Mouse (Mus musculus): ENCODE data around the gene Cep162. TPM values are rescaled to one million over a fixed set of nuclear protein-coding genes. Genes with fewer than 3 reads are reported as not detected.

Gene Cep162
- polyA plus RNA-seq, 1 experiment from 2014 or later = 0.93 TPM

GRCm38 (mm10) chr9:87146400-87146799, 108.9 kb downstream of the Cep162 start:
- Histone ChIP-seq H3K27ac (ENCODE audit: low read depth) (no peak overlapping the region), H3K4me2 (ENCODE audit: low read depth, low read length) (no peak overlapping the region), H3K9me3 (ENCODE audit: low read length) (no peaks in the 10 kb centered on the region), H3K9ac (replicated peaks) (no peak overlapping the region), H3K4me3 (ENCODE audit: low read depth, low read length) (no peak overlapping the region), H3K36me3 (replicated peaks; ENCODE audit: insufficient read depth, low read length) (no peaks in the 10 kb centered on the region), H3K4me1 (ENCODE audit: insufficient read depth) (peaks cover 2% of the 10 kb centered on the region; the same call in 1 of the 2 replicates), H3K27me3 (ENCODE audit: insufficient read depth, low read length) (peaks cover 28% of the 10 kb centered on the region)
- no peak for DNase-seq
- WGBS (ENCODE audit: insufficient replicate concordance) = 81% methylated on average over 4 of the region's 4 CpGs
- no peak for ATAC-seq
- TF ChIP-seq EP300 (IDR thresholded peaks at IDR 0.05; ENCODE audit: low read depth) = no peak
- TF ChIP-seq CTCF (IDR thresholded peaks at IDR 0.05; ENCODE audit: low read depth) = no peak

- H3K4me2 ChIP-seq (ENCODE audit: low read depth, low read length) = no peak overlapping the region
- ATAC-seq (no peak), DNase-seq (no peak)
- TF ChIP-seq CTCF (IDR thresholded peaks at IDR 0.05; ENCODE audit: low read depth) (no peak), EP300 (IDR thresholded peaks at IDR 0.05; ENCODE audit: low read depth) (no peak)
- no peak overlapping the region for H3K9ac ChIP-seq (replicated peaks)
- no peak overlapping the region for H3K27ac ChIP-seq (ENCODE audit: low read depth)
- H3K4me3 ChIP-seq (ENCODE audit: low read depth, low read length) = no peak overlapping the region
- no peaks in the 10 kb centered on the region for H3K36me3 ChIP-seq (replicated peaks; ENCODE audit: insufficient read depth, low read length)
- 32% methylated on average over 11 of the region's 11 CpGs for WGBS (ENCODE audit: insufficient replicate concordance)
- H3K9me3 ChIP-seq (ENCODE audit: low read length) = no peaks in the 10 kb centered on the region
- H3K27me3 ChIP-seq (ENCODE audit: insufficient read depth, low read length) = peaks cover 28% of the 10 kb centered on the region
- H3K4me1 ChIP-seq (ENCODE audit: insufficient read depth) = peaks cover 2% of the 10 kb centered on the region; the same call in 1 of the 2 replicates
These were observed 109.7 kb downstream of the Cep162 start for GRCm38 (mm10) chr9:87145671-87146070.

- Histone ChIP-seq H3K36me3 (replicated peaks; ENCODE audit: insufficient read depth, low read length) (no peaks in the 10 kb centered on the region), H3K27me3 (ENCODE audit: insufficient read depth, low read length) (peaks cover 28% of the 10 kb centered on the region), H3K27ac (ENCODE audit: low read depth) (no peak overlapping the region), H3K4me1 (ENCODE audit: insufficient read depth) (peaks cover 2% of the 10 kb centered on the region; the same call in 1 of the 2 replicates), H3K4me2 (ENCODE audit: low read depth, low read length) (no peak overlapping the region), H3K9me3 (ENCODE audit: low read length) (no peaks in the 10 kb centered on the region), H3K4me3 (ENCODE audit: low read depth, low read length) (no peak overlapping the region), H3K9ac (replicated peaks) (no peak overlapping the region)
- no peak for ATAC-seq
- 7% methylated on average over 15 of the region's 15 CpGs for WGBS (ENCODE audit: insufficient replicate concordance)
- TF ChIP-seq EP300 (IDR thresholded peaks at IDR 0.05; ENCODE audit: low read depth) = no peak
- TF ChIP-seq CTCF (IDR thresholded peaks at IDR 0.05; ENCODE audit: low read depth) = no peak
- no peak for DNase-seq
These were observed 110.2 kb downstream of the Cep162 start for GRCm38 (mm10) chr9:87145180-87145579.

GRCm38 (mm10) chr9:87144532-87144931, 110.8 kb downstream of the Cep162 start:
- H3K27me3 ChIP-seq (ENCODE audit: insufficient read depth, low read length) = peaks cover 28% of the 10 kb centered on the region
- DNase-seq (no peak), ATAC-seq (no peak)
- H3K4me2 ChIP-seq (ENCODE audit: low read depth, low read length) = 0 out of 2 replicates have a peak overlapping the region, but pooled peaks have one; percentile 13
- no peak overlapping the region for H3K27ac ChIP-seq (ENCODE audit: low read depth)
- H3K9me3 ChIP-seq (ENCODE audit: low read length) = no peaks in the 10 kb centered on the region
- H3K36me3 ChIP-seq (replicated peaks; ENCODE audit: insufficient read depth, low read length) = no peaks in the 10 kb centered on the region
- H3K4me1 ChIP-seq (ENCODE audit: insufficient read depth) = peaks cover 2% of the 10 kb centered on the region; the same call in 1 of the 2 replicates
- TF ChIP-seq CTCF (IDR thresholded peaks at IDR 0.05; ENCODE audit: low read depth) (no peak), EP300 (IDR thresholded peaks at IDR 0.05; ENCODE audit: low read depth) (no peak)
- H3K9ac ChIP-seq (replicated peaks) = no peak overlapping the region
- H3K4me3 ChIP-seq (ENCODE audit: low read depth, low read length) = no peak overlapping the region
- WGBS (ENCODE audit: insufficient replicate concordance) = 1% methylated on average over 19 of the region's 19 CpGs

- no peaks in the 10 kb centered on the region for H3K36me3 ChIP-seq (replicated peaks; ENCODE audit: insufficient read depth, low read length)
- TF ChIP-seq EP300 (IDR thresholded peaks at IDR 0.05; ENCODE audit: low read depth) = no peak
- TF ChIP-seq CTCF (IDR thresholded peaks at IDR 0.05; ENCODE audit: low read depth) = 0 out of 2 replicates have a peak, but pooled peaks have one; percentile 28
- ATAC-seq (no peak), DNase-seq (peak; percentile 28)
- H3K9me3 ChIP-seq (ENCODE audit: low read length) = no peaks in the 10 kb centered on the region
- 1% methylated on average over 29 of the region's 29 CpGs for WGBS (ENCODE audit: insufficient replicate concordance)
- no peak within 1 kb of the TSS for H3K4me3 ChIP-seq (ENCODE audit: low read depth, low read length)
- peaks cover 28% of the 10 kb centered on the region for H3K27me3 ChIP-seq (ENCODE audit: insufficient read depth, low read length)
- 0 out of 2 replicates have a peak within 1 kb of the TSS, but pooled peaks have one; percentile 13 for H3K4me2 ChIP-seq (ENCODE audit: low read depth, low read length)
- no peak within 1 kb of the TSS for H3K9ac ChIP-seq (replicated peaks)
- no peak within 1 kb of the TSS for H3K27ac ChIP-seq (ENCODE audit: low read depth)
- H3K4me1 ChIP-seq (ENCODE audit: insufficient read depth) = peaks cover 2% of the 10 kb centered on the region; the same call in 1 of the 2 replicates
These were observed 111.2 kb downstream of the Cep162 start, which contains the start of gene Mrap2 for GRCm38 (mm10) chr9:87144106-87144505. Gene Mrap2, plus strand, starts transcription at chr9:87144306.

- 68% methylated on average over 3 of the region's 3 CpGs for WGBS (ENCODE audit: insufficient replicate concordance)
- Histone ChIP-seq H3K4me3 (ENCODE audit: low read depth, low read length) (no peak overlapping the region), H3K27ac (ENCODE audit: low read depth) (no peak overlapping the region), H3K36me3 (replicated peaks; ENCODE audit: insufficient read depth, low read length) (no peaks in the 10 kb centered on the region), H3K4me1 (ENCODE audit: insufficient read depth) (peaks cover 2% of the 10 kb centered on the region; the same call in 1 of the 2 replicates), H3K4me2 (ENCODE audit: low read depth, low read length) (no peak overlapping the region), H3K9me3 (ENCODE audit: low read length) (no peaks in the 10 kb centered on the region), H3K9ac (replicated peaks) (no peak overlapping the region), H3K27me3 (ENCODE audit: insufficient read depth, low read length) (peaks cover 28% of the 10 kb centered on the region)
- ATAC-seq = no peak
- DNase-seq = no peak
- TF ChIP-seq EP300 (IDR thresholded peaks at IDR 0.05; ENCODE audit: low read depth) = no peak
- no peak for TF ChIP-seq CTCF (IDR thresholded peaks at IDR 0.05; ENCODE audit: low read depth)
These were observed 112.3 kb downstream of the Cep162 start for GRCm38 (mm10) chr9:87143076-87143475.

Other genes starting within 250 kb of the Cep162 start
- gene Ripply2, start 240.0 kb downstream of the Cep162 start, polyA plus RNA-seq (2015; fragmentation: Nextera tagmentation; extraction: Ambion mirVana) = not detected in 2 replicates
- gene Cyb5r4, start 233.5 kb downstream of the Cep162 start, polyA plus RNA-seq (2015; fragmentation: Nextera tagmentation; extraction: Ambion mirVana) = 30.4 and 30.5 TPM in 2 replicates
- not detected in 2 replicates for gene Mrap2, start 111.2 kb downstream of the Cep162 start, polyA plus RNA-seq (2015; fragmentation: Nextera tagmentation; extraction: Ambion mirVana)